Mouse (Mus musculus) hindbrain, embryonic 13.5 days (tissue): Measurements from ENCODE around the gene Rspo4. TPM values are rescaled to one million over a fixed set of nuclear protein-coding genes. Genes with fewer than 3 reads are reported as not detected.
A peak's percentile ranks its signal among the peaks of the same experiment; 100 is the strongest.

ENCODE experiments used
- ATAC-seq: fragments of 200-750 bp; cut with Nextera tagmentation; 2 replicates; pipeline ENCODE4 v1.8.0; 2017; ENCODE audit warnings: moderate TSS enrichment; ENCODE audit not compliant: low FRiP score
- H3K27ac ChIP-seq: fragments of 300-500 bp; sonication (generic); 2 replicates; pipeline ENCODE4 v1.5.1; 2015; ENCODE audit warnings: inconsistent platforms, mild to moderate bottlenecking, moderate library complexity
- H3K27me3 ChIP-seq: fragments of 300-500 bp; sonication (generic); 2 replicates; pipeline ENCODE4 v1.6.1; 2015; ENCODE audit warnings: mild to moderate bottlenecking, inconsistent platforms
- H3K36me3 ChIP-seq: fragments of 300-500 bp; sonication (generic); 2 replicates; pipeline ENCODE4 v1.6.1; 2015; ENCODE audit warnings: mild to moderate bottlenecking, inconsistent platforms
- H3K4me1 ChIP-seq: fragments of 300-500 bp; sonication (generic); replicated peaks from 2 replicates; pipeline ENCODE4 v1.6.1; 2015; ENCODE audit warnings: inconsistent platforms
- H3K4me2 ChIP-seq: fragments of 300-500 bp; sonication (generic); 2 replicates; pipeline ENCODE4 v1.6.1; 2015; ENCODE audit warnings: inconsistent platforms, mild to moderate bottlenecking, moderate library complexity
- H3K4me3 ChIP-seq: fragments of 300-500 bp; sonication (generic); 2 replicates; pipeline ENCODE4 v1.5.1; 2015; ENCODE audit warnings: mild to moderate bottlenecking, inconsistent platforms
- H3K9ac ChIP-seq: fragments of 300-500 bp; sonication (generic); 2 replicates; pipeline ENCODE4 v1.6.1; 2015; ENCODE audit warnings: mild to moderate bottlenecking, inconsistent platforms
- H3K9me3 ChIP-seq: fragments of 300-500 bp; sonication (generic); 2 replicates; pipeline ENCODE4 v1.6.1; 2016; ENCODE audit warnings: inconsistent platforms
- WGBS: fragments of 180-500 bp; shearing (Covaris S2); methylation state at CpG from one replicate; pipeline ENCODE4 v1.1.7; 2015; 5-methylcytosine and 5-hydroxymethylcytosine counted together
- polyA plus RNA-seq: library from polyadenylated mRNA; unstranded; fragments of >200 nt; fragmentation: Nextera tagmentation; extraction: Ambion mirVana; gene quantifications from 2 replicates; pipeline ENCODE4 v1.2.1, GENCODE M21; 2015

Rspo4 gene
- polyA plus RNA-seq, 1 experiment from 2014 or later = 0.47 TPM

GRCm38 (mm10) chr2:151894209-151894980 lies 51.7 kb downstream of the Rspo4 start:
- H3K27ac ChIP-seq = no peak overlapping the region
- H3K4me3 ChIP-seq = no peak overlapping the region
- WGBS = 69% methylated on average over 8 of the region's 8 CpGs
- H3K36me3 ChIP-seq = no peaks in the 10 kb centered on the region
- no peaks in the 10 kb centered on the region for H3K27me3 ChIP-seq
- no peak overlapping the region for H3K4me2 ChIP-seq
- no peaks in the 10 kb centered on the region for H3K9me3 ChIP-seq
- no peak overlapping the region for H3K9ac ChIP-seq
- peak; percentile 57 for ATAC-seq
- H3K4me1 ChIP-seq = peaks cover 11% of the 10 kb centered on the region

- Histone ChIP-seq H3K4me2 (no peak overlapping the region), H3K9me3 (no peaks in the 10 kb centered on the region), H3K9ac (no peak overlapping the region), H3K27me3 (no peaks in the 10 kb centered on the region), H3K27ac (no peak overlapping the region), H3K4me1 (peaks cover 10% of the 10 kb centered on the region), H3K4me3 (no peak overlapping the region), H3K36me3 (no peaks in the 10 kb centered on the region)
- 85% methylated on average over 5 of the region's 5 CpGs for WGBS
- no peak for ATAC-seq
These were observed 53.2 kb downstream of the Rspo4 start for GRCm38 (mm10) chr2:151895911-151896310.

DNA sequence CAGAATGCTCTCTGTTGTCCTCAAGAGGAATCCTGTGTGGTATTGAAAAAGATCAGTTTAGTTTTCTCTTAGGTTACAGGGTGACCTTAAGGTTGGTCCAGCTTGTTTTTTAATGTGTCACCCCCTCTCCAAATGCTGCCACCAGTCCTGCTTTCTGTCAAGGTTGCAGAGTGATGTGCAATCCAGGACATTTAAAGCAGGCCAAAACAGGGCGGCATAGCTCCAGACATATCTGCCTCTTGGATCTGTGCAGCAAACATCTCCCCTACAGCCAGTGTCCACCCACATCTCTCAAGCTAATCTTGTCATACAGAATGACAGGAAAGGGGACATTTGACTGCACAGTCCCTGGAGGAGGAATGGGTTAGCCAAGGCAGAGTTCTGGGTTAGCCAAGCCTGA lies 55.4 kb downstream of the Rspo4 start:
- no peak for ATAC-seq
- peaks cover 4% of the 10 kb centered on the region; the same call in 1 of the 2 replicates for H3K4me1 ChIP-seq
- no peak overlapping the region for H3K9ac ChIP-seq
- H3K4me3 ChIP-seq = no peak overlapping the region
- no peak overlapping the region for H3K4me2 ChIP-seq
- 100% methylated on average over 1 of the region's 1 CpGs for WGBS
- no peak overlapping the region for H3K27ac ChIP-seq
- H3K36me3 ChIP-seq = no peaks in the 10 kb centered on the region
- H3K9me3 ChIP-seq = no peaks in the 10 kb centered on the region
- no peaks in the 10 kb centered on the region for H3K27me3 ChIP-seq

- Histone ChIP-seq H3K4me1 (peaks cover 10% of the 10 kb centered on the region), H3K4me2 (no peak overlapping the region), H3K36me3 (no peaks in the 10 kb centered on the region), H3K4me3 (no peak overlapping the region), H3K9me3 (no peaks in the 10 kb centered on the region), H3K9ac (no peak overlapping the region), H3K27ac (no peak overlapping the region), H3K27me3 (no peaks in the 10 kb centered on the region)
- WGBS = 80% methylated on average over 4 of the region's 4 CpGs
- no peak for ATAC-seq
These were observed 58.1 kb downstream of the Rspo4 start for GRCm38 (mm10) chr2:151900845-151901244.

- no peak overlapping the region for H3K4me2 ChIP-seq
- H3K27ac ChIP-seq = no peak overlapping the region
- H3K9me3 ChIP-seq = no peaks in the 10 kb centered on the region
- H3K4me1 ChIP-seq = peaks cover 10% of the 10 kb centered on the region
- no peaks in the 10 kb centered on the region for H3K36me3 ChIP-seq
- H3K9ac ChIP-seq = no peak overlapping the region
- no peak for ATAC-seq
- no peak overlapping the region for H3K4me3 ChIP-seq
- WGBS = 88% methylated on average over 6 of the region's 6 CpGs
- H3K27me3 ChIP-seq = no peaks in the 10 kb centered on the region
These were observed 60.5 kb downstream of the Rspo4 start for GRCm38 (mm10) chr2:151903267-151903666.

DNA sequence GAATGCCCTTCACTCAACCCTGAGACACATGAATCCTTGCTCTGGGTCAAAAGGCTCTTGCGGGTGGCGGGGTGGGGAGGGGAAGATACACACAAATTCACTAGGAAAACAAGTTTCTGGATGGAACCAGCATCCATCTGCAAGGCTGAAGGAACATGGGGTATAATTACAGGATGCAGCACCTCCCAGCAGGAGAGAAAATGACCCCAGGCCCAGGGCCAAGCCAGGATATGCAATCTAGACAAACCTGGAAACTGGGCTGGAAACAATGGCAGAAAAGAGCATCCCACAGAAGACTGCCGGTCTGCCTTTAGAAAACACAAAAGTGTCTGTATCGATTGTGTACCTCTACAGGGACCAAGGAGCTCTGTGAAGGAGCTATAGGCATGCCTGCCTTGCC lies 61.2 kb downstream of the Rspo4 start:
- Histone ChIP-seq H3K27ac (no peak overlapping the region), H3K27me3 (no peaks in the 10 kb centered on the region), H3K9me3 (no peaks in the 10 kb centered on the region), H3K4me2 (no peak overlapping the region), H3K4me1 (peaks cover 10% of the 10 kb centered on the region), H3K4me3 (no peak overlapping the region), H3K9ac (no peak overlapping the region), H3K36me3 (no peaks in the 10 kb centered on the region)
- no peak for ATAC-seq
- 73% methylated on average over 4 of the region's 4 CpGs for WGBS

DNA sequence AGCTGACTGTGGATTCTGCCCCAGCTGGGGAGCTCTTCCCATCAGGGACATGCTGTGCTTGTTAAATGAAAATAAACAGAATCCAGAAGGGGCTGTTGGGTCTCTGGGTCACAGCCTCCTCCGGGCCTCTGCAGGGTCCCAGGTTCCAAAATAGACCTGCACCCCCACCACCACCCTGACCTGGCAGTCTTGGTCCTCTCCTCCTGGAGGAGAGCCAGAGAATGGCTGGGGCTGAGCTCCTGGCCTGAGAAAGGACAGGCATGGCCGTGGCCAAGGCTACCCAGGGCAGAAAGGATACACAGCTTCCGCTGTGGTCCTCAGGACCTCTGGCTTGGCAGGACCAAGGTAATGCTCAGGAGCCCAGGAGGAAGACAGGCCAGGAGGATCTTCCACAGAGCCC lies 61.9 kb downstream of the Rspo4 start:
- no peaks in the 10 kb centered on the region for H3K9me3 ChIP-seq
- H3K4me2 ChIP-seq = no peak overlapping the region
- no peak overlapping the region for H3K4me3 ChIP-seq
- no peaks in the 10 kb centered on the region for H3K36me3 ChIP-seq
- no peaks in the 10 kb centered on the region for H3K27me3 ChIP-seq
- ATAC-seq = no peak
- no peak overlapping the region for H3K9ac ChIP-seq
- peaks cover 10% of the 10 kb centered on the region for H3K4me1 ChIP-seq
- H3K27ac ChIP-seq = no peak overlapping the region
- WGBS = 59% methylated on average over 3 of the region's 3 CpGs

GRCm38 (mm10) chr2:151907020-151907419 lies 64.3 kb downstream of the Rspo4 start:
- Histone ChIP-seq H3K9me3 (no peaks in the 10 kb centered on the region), H3K27ac (no peak overlapping the region), H3K27me3 (no peaks in the 10 kb centered on the region), H3K4me2 (no peak overlapping the region), H3K4me1 (peaks cover 22% of the 10 kb centered on the region), H3K36me3 (no peaks in the 10 kb centered on the region), H3K4me3 (no peak overlapping the region), H3K9ac (no peak overlapping the region)
- 82% methylated on average over 2 of the region's 2 CpGs for WGBS
- no peak for ATAC-seq

GRCm38 (mm10) chr2:151909386-151909785 lies 66.7 kb downstream of the Rspo4 start:
- no peak overlapping the region for H3K9ac ChIP-seq
- no peak overlapping the region for H3K4me2 ChIP-seq
- ATAC-seq = no peak

DNA sequence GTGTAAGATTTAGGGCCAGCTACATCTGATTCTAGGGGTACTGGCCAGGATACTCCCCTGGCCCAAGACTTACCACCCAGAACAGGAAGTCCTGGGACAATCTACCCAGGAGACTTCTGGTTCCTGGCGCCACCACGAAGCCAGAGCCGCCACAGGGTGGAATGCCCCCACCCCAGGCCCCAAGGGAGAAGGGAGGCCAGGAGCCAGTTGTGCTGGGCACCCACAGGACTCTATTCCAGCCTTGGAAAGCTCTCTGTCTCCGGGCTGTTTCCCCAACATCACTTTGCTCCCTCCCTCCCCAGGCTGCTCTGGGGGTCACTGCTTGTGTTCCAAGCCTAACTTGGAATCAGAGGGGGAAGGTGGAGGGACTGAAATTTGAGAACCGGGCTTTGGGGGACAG lies 67.8 kb downstream of the Rspo4 start:
- no peak overlapping the region for H3K4me3 ChIP-seq
- WGBS = 45% methylated on average over 5 of the region's 5 CpGs
- H3K27me3 ChIP-seq = no peaks in the 10 kb centered on the region
- H3K27ac ChIP-seq = no peak overlapping the region
- H3K4me1 ChIP-seq = peaks cover 14% of the 10 kb centered on the region; the same call in 1 of the 2 replicates
- no peaks in the 10 kb centered on the region for H3K36me3 ChIP-seq
- H3K4me2 ChIP-seq = no peak overlapping the region
- H3K9ac ChIP-seq = no peak overlapping the region
- ATAC-seq = no peak
- H3K9me3 ChIP-seq = no peaks in the 10 kb centered on the region

More at GRCm38 (mm10) chr2:151909386-151909785, 66.7 kb downstream of the Rspo4 start:
- Histone ChIP-seq H3K27ac (no peak overlapping the region), H3K36me3 (no peaks in the 10 kb centered on the region), H3K4me3 (no peak overlapping the region), H3K4me1 (peaks cover 17% of the 10 kb centered on the region; the same call in 1 of the 2 replicates), H3K27me3 (no peaks in the 10 kb centered on the region), H3K9me3 (no peaks in the 10 kb centered on the region)
- whole genome bisulfite sequencing = 77% methylated on average over 3 of the region's 3 CpGs

- Histone ChIP-seq H3K4me3 (no peak within 1 kb of the TSS), H3K4me2 (no peak within 1 kb of the TSS), H3K9ac (no peak within 1 kb of the TSS), H3K27ac (no peak within 1 kb of the TSS), H3K4me1 (peaks cover 17% of the 10 kb centered on the region), H3K9me3 (no peaks in the 10 kb centered on the region), H3K36me3 (no peaks in the 10 kb centered on the region), H3K27me3 (no peaks in the 10 kb centered on the region)
- 59% methylated on average over 13 of the region's 13 CpGs for WGBS
- ATAC-seq = no peak
These were observed 68.3 kb downstream of the Rspo4 start, which contains the start of gene Angpt4 for GRCm38 (mm10) chr2:151910919-151911500. Angpt4 (plus strand) TSS chr2:151911210.

DNA sequence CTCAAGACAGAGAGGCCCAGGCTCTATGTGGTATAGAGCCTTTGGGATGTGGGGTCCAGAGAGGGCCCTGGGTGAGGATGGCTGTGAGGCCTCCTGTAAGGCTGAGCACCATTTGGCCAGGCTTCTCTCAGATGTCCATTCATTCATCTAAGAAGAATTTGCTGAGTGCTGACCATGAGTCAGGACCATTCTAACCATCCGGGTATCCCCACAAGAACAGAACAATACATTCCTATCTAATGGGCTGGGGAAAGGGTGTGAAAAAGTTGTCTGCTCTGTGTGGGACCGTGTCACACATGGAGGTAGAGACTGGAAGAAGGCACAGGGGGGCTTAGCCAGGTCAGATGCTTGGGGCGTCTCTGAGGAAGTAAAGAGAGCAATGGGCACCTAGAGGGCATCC lies 69.0 kb downstream of the Rspo4 start:
- ATAC-seq = no peak
- no peak overlapping the region for H3K4me3 ChIP-seq
- no peak overlapping the region for H3K9ac ChIP-seq
- H3K4me2 ChIP-seq = no peak overlapping the region
- WGBS = 89% methylated on average over 3 of the region's 3 CpGs
- H3K36me3 ChIP-seq = no peaks in the 10 kb centered on the region
- no peaks in the 10 kb centered on the region for H3K27me3 ChIP-seq
- no peaks in the 10 kb centered on the region for H3K9me3 ChIP-seq
- no peak overlapping the region for H3K27ac ChIP-seq
- peaks cover 25% of the 10 kb centered on the region for H3K4me1 ChIP-seq

DNA sequence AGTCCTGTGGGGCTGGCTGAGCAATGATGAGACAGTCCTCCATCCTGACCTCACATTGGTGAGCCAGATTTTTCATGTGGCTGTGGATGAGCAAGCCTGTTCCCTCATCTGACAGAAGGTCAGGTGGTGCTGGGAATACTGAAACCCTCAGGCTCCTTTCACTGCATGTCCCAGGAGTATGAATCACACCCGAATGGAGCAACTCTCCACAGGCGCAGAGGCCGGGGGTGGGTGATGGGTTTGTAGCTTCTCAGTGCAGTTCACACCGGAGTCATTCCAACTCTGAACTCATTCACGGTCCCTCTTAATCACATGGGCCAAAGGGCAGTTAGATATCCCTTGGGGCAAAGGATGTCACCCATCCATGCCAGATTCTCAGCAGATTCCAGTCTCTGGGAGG lies 71.4 kb downstream of the Rspo4 start:
- ATAC-seq = no peak
- WGBS = 86% methylated on average over 5 of the region's 5 CpGs
- no peak overlapping the region for H3K4me3 ChIP-seq
- no peak overlapping the region for H3K27ac ChIP-seq
- H3K4me1 ChIP-seq = peaks cover 25% of the 10 kb centered on the region
- H3K36me3 ChIP-seq = no peaks in the 10 kb centered on the region
- H3K4me2 ChIP-seq = no peak overlapping the region
- no peak overlapping the region for H3K9ac ChIP-seq
- H3K9me3 ChIP-seq = no peaks in the 10 kb centered on the region
- H3K27me3 ChIP-seq = no peaks in the 10 kb centered on the region
